Mouse (Mus musculus): ENCODE measurements at regions not wholly inside any gene's neighbourhood (a gene's known extent, or its start where the extent isn't known, plus 50 kb on each side); places are given as distances from the start of the nearest gene placed in this dataset.
"Not testable (repeated sequence)": the region's sequence is repeated elsewhere in the genome, so short reads cannot be mapped to it uniquely, and the experiment has no call there.

GRCm38 (mm10) chr8:112297021-112297420 is 272.8 kb upstream of the Cntnap4 start:
- no peak for ATAC-seq (ENCODE audit: extremely low read depth, insufficient number of reproducible peaks, low FRiP score, low TSS enrichment)
- WGBS = 51% methylated on average over 8 of the region's 8 CpGs

GRCm38 (mm10) chr8:112283316-112283715 is 268.5 kb upstream of the Gm6793 start:
- WGBS = 81% methylated on average over 6 of the region's 6 CpGs
- no peak for ATAC-seq (ENCODE audit: extremely low read depth, insufficient number of reproducible peaks, low FRiP score, low TSS enrichment)
- no peak overlapping the region for H3K4me3 ChIP-seq

More at GRCm38 (mm10) chr8:112297021-112297420, 272.8 kb upstream of the Cntnap4 start:
- no peak overlapping the region for H3K27ac ChIP-seq (replicated peaks)
- no peaks in the 10 kb centered on the region for H3K36me3 ChIP-seq
- H3K4me3 ChIP-seq = no peak overlapping the region
- no peak overlapping the region for H3K9ac ChIP-seq
- H3K4me1 ChIP-seq = peaks cover 3% of the 10 kb centered on the region; the same call in 1 of the 2 replicates
- H3K27me3 ChIP-seq (replicated peaks) = no peaks in the 10 kb centered on the region
- no peaks in the 10 kb centered on the region for H3K9me3 ChIP-seq
- no peak overlapping the region for H3K4me2 ChIP-seq

GRCm38 (mm10) chr8:112269598-112269997 is 254.8 kb upstream of the Gm6793 start:
- no peak overlapping the region for H3K4me3 ChIP-seq
- no peaks in the 10 kb centered on the region for H3K36me3 ChIP-seq
- no peak overlapping the region for H3K27ac ChIP-seq (replicated peaks)
- ATAC-seq (ENCODE audit: extremely low read depth, insufficient number of reproducible peaks, low FRiP score, low TSS enrichment) = no peak
- H3K9ac ChIP-seq = no peak overlapping the region
- H3K27me3 ChIP-seq (replicated peaks) = no peaks in the 10 kb centered on the region
- no peaks in the 10 kb centered on the region for H3K9me3 ChIP-seq
- no peak overlapping the region for H3K4me2 ChIP-seq
- H3K4me1 ChIP-seq = no peaks in the 10 kb centered on the region
- WGBS = 57% methylated on average over 5 of the region's 5 CpGs

More at GRCm38 (mm10) chr8:112283316-112283715, 268.5 kb upstream of the Gm6793 start:
- Histone ChIP-seq H3K4me1 (no peaks in the 10 kb centered on the region), H3K27ac (replicated peaks) (no peak overlapping the region), H3K27me3 (replicated peaks) (no peaks in the 10 kb centered on the region), H3K4me2 (0 out of 2 replicates have a peak overlapping the region, but pooled peaks have one; percentile 7), H3K36me3 (no peaks in the 10 kb centered on the region), H3K9me3 (no peaks in the 10 kb centered on the region), H3K9ac (no peak overlapping the region)

GRCm38 (mm10) chr8:112269214-112269566 is 254.4 kb upstream of the Gm6793 start:
- no peak overlapping the region for H3K4me2 ChIP-seq
- H3K27me3 ChIP-seq (replicated peaks) = no peaks in the 10 kb centered on the region
- no peaks in the 10 kb centered on the region for H3K4me1 ChIP-seq
- no peak overlapping the region for H3K9ac ChIP-seq
- no peaks in the 10 kb centered on the region for H3K36me3 ChIP-seq
- 62% methylated on average over 8 of the region's 8 CpGs for WGBS
- no peaks in the 10 kb centered on the region for H3K9me3 ChIP-seq
- no peak overlapping the region for H3K27ac ChIP-seq (replicated peaks)
- no peak overlapping the region for H3K4me3 ChIP-seq
- ATAC-seq (ENCODE audit: extremely low read depth, insufficient number of reproducible peaks, low FRiP score, low TSS enrichment) = no peak

- no peaks in the 10 kb centered on the region for H3K4me1 ChIP-seq
- no peak overlapping the region for H3K9ac ChIP-seq
- no peaks in the 10 kb centered on the region for H3K36me3 ChIP-seq
- ATAC-seq (ENCODE audit: extremely low read depth, insufficient number of reproducible peaks, low FRiP score, low TSS enrichment) = no peak
- H3K4me3 ChIP-seq = no peak overlapping the region
- no peaks in the 10 kb centered on the region for H3K27me3 ChIP-seq (replicated peaks)
- H3K4me2 ChIP-seq = no peak overlapping the region
- 68% methylated on average over 9 of the region's 9 CpGs for WGBS
- H3K27ac ChIP-seq (replicated peaks) = no peak overlapping the region
- H3K9me3 ChIP-seq = no peaks in the 10 kb centered on the region
Observed at GRCm38 (mm10) chr8:112268544-112269213, 253.8 kb upstream of the Gm6793 start.

- Histone ChIP-seq H3K4me3 (peak overlapping the region; percentile 17), H3K27me3 (replicated peaks) (0 out of 2 replicates have a peak, but pooled peaks cover 3% of the 10 kb centered on the region), H3K9me3 (no peaks in the 10 kb centered on the region), H3K27ac (replicated peaks) (no peak overlapping the region), H3K4me2 (peak overlapping the region; percentile 54), H3K9ac (no peak overlapping the region), H3K4me1 (0 out of 2 replicates have a peak, but pooled peaks cover 4% of the 10 kb centered on the region), H3K36me3 (no peaks in the 10 kb centered on the region)
- no peak for ATAC-seq (ENCODE audit: extremely low read depth, insufficient number of reproducible peaks, low FRiP score, low TSS enrichment)
- 48% methylated on average over 13 of the region's 13 CpGs for WGBS
Observed at GRCm38 (mm10) chr8:112257922-112258475, 243.2 kb upstream of the Gm6793 start.

- Histone ChIP-seq H3K27me3 (replicated peaks) (0 out of 2 replicates have a peak, but pooled peaks cover 3% of the 10 kb centered on the region), H3K36me3 (no peaks in the 10 kb centered on the region), H3K9me3 (no peaks in the 10 kb centered on the region), H3K4me2 (peak overlapping the region; percentile 54), H3K9ac (no peak overlapping the region), H3K27ac (replicated peaks) (no peak overlapping the region), H3K4me1 (0 out of 2 replicates have a peak, but pooled peaks cover 4% of the 10 kb centered on the region), H3K4me3 (peak overlapping the region; percentile 17)
- no peak for ATAC-seq (ENCODE audit: extremely low read depth, insufficient number of reproducible peaks, low FRiP score, low TSS enrichment)
- 24% methylated on average over 18 of the region's 18 CpGs for WGBS
Observed at GRCm38 (mm10) chr8:112257311-112257894, 242.6 kb upstream of the Gm6793 start.

GRCm38 (mm10) chr8:112246629-112247028 is 231.8 kb upstream of the Gm6793 start:
- H3K4me2 ChIP-seq; H3K27me3 ChIP-seq (replicated peaks); ATAC-seq (ENCODE audit: extremely low read depth, insufficient number of reproducible peaks, low FRiP score, low TSS enrichment); H3K36me3 ChIP-seq; H3K4me3 ChIP-seq; H3K9ac ChIP-seq; H3K27ac ChIP-seq (replicated peaks); H3K9me3 ChIP-seq; H3K4me1 ChIP-seq: not testable (repeated sequence)
- WGBS = 77% methylated on average over 2 of the region's 2 CpGs

GRCm38 (mm10) chr8:112238681-112239080 is 223.8 kb upstream of the Gm6793 start:
- ATAC-seq (ENCODE audit: extremely low read depth, insufficient number of reproducible peaks, low FRiP score, low TSS enrichment) = no peak
- H3K27me3 ChIP-seq (replicated peaks) = no peaks in the 10 kb centered on the region
- H3K9me3 ChIP-seq = no peaks in the 10 kb centered on the region
- no peaks in the 10 kb centered on the region for H3K36me3 ChIP-seq
- H3K9ac ChIP-seq = no peak overlapping the region
- WGBS = 66% methylated on average over 9 of the region's 9 CpGs
- no peak overlapping the region for H3K4me3 ChIP-seq
- 0 out of 2 replicates have a peak, but pooled peaks cover 2% of the 10 kb centered on the region for H3K4me1 ChIP-seq
- H3K27ac ChIP-seq (replicated peaks) = no peak overlapping the region
- no peak overlapping the region for H3K4me2 ChIP-seq

GRCm38 (mm10) chr8:112236751-112237150 is 221.9 kb upstream of the Gm6793 start:
- H3K4me2 ChIP-seq; H3K27ac ChIP-seq (replicated peaks); H3K4me1 ChIP-seq; H3K27me3 ChIP-seq (replicated peaks); H3K4me3 ChIP-seq; H3K9me3 ChIP-seq; ATAC-seq (ENCODE audit: extremely low read depth, insufficient number of reproducible peaks, low FRiP score, low TSS enrichment); H3K9ac ChIP-seq; H3K36me3 ChIP-seq: not testable (repeated sequence)
- WGBS = 86% methylated on average over 19 of the region's 19 CpGs

- Histone ChIP-seq H3K27me3 (replicated peaks) (no peaks in the 10 kb centered on the region), H3K4me3 (no peak overlapping the region), H3K4me2 (no peak overlapping the region), H3K9me3 (no peaks in the 10 kb centered on the region), H3K36me3 (no peaks in the 10 kb centered on the region), H3K27ac (replicated peaks) (no peak overlapping the region), H3K9ac (no peak overlapping the region), H3K4me1 (no peaks in the 10 kb centered on the region)
- ATAC-seq (ENCODE audit: extremely low read depth, insufficient number of reproducible peaks, low FRiP score, low TSS enrichment) = no peak
- WGBS = 72% methylated on average over 6 of the region's 6 CpGs
Observed at GRCm38 (mm10) chr8:112219656-112220055, 204.8 kb upstream of the Gm6793 start.
